Mouse (Mus musculus): ENCODE data around the gene Kcnj3. TPM values are rescaled to one million over a fixed set of nuclear protein-coding genes. Genes with fewer than 3 reads are reported as not detected.

The Kcnj3 gene
- polyA plus RNA-seq, 1 experiment, result 0.31 TPM

DNA sequence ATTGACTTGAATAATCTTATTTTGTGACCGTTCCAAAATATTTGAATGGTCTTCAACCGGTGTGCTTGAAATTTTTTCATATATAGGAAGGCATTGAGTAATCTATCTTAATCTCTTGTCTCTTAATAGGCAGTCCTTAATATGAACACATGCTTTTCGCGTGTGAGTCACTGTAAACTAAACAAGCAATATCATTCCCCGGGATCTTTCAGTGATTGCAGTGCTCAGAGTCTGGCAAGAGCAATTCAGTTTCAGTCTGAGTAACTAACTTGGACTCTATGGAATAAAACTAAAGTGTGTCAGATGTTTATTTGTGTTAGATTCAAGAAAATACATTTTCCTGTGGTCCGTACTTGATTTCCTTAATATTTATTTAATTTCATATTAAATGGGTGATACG, 133.5 kb downstream of the Kcnj3 start:
- no peaks in the 10 kb centered on the region for H3K4me1 ChIP-seq (ENCODE audit: control insufficient read depth, insufficient read depth, low read length)
- no peak overlapping the region for H3K4me3 ChIP-seq (ENCODE audit: insufficient read depth, low read depth, low read length)
- WGBS, result 88% methylated on average over 7 of the region's 7 CpGs
- no peaks in the 10 kb centered on the region for H3K36me3 ChIP-seq (ENCODE audit: control insufficient read depth, insufficient read depth, low read length)
- TF ChIP-seq POLR2A (IDR thresholded peaks at IDR 0.05; ENCODE audit: low read depth, low read length), result no peak
- no peak for TF ChIP-seq CTCF (conservative IDR thresholded peaks at IDR 0.05; ENCODE audit: insufficient read depth, insufficient read length, low read depth, low read length)
- no peak overlapping the region for H3K27ac ChIP-seq (ENCODE audit: insufficient read depth, low read depth, low read length)
- DNase-seq, result no peak
- no peaks in the 10 kb centered on the region for H3K27me3 ChIP-seq (replicated peaks; ENCODE audit: control insufficient read depth, insufficient read depth, low read length)

GRCm38 (mm10) chr2:55571425-55571824, 135.7 kb downstream of the Kcnj3 start:
- Histone ChIP-seq H3K36me3 (ENCODE audit: control insufficient read depth, insufficient read depth, low read length) (no peaks in the 10 kb centered on the region), H3K4me1 (ENCODE audit: control insufficient read depth, insufficient read depth, low read length) (no peaks in the 10 kb centered on the region), H3K4me3 (ENCODE audit: insufficient read depth, low read depth, low read length) (no peak overlapping the region), H3K27me3 (replicated peaks; ENCODE audit: control insufficient read depth, insufficient read depth, low read length) (no peaks in the 10 kb centered on the region), H3K27ac (ENCODE audit: insufficient read depth, low read depth, low read length) (no peak overlapping the region)
- DNase-seq, result no peak
- TF ChIP-seq POLR2A (IDR thresholded peaks at IDR 0.05; ENCODE audit: low read depth, low read length) (no peak), CTCF (conservative IDR thresholded peaks at IDR 0.05; ENCODE audit: insufficient read depth, insufficient read length, low read depth, low read length) (no peak)
- 47% methylated on average over 3 of the region's 3 CpGs for WGBS

GRCm38 (mm10) chr2:55580286-55580685, 144.5 kb downstream of the Kcnj3 start:
- H3K4me1 ChIP-seq (ENCODE audit: control insufficient read depth, insufficient read depth, low read length), result no peaks in the 10 kb centered on the region
- 21% methylated on average over 2 of the region's 2 CpGs for WGBS
- H3K4me3 ChIP-seq (ENCODE audit: insufficient read depth, low read depth, low read length), result no peak overlapping the region
- TF ChIP-seq POLR2A (IDR thresholded peaks at IDR 0.05; ENCODE audit: low read depth, low read length) (no peak), CTCF (conservative IDR thresholded peaks at IDR 0.05; ENCODE audit: insufficient read depth, insufficient read length, low read depth, low read length) (no peak)
- no peaks in the 10 kb centered on the region for H3K36me3 ChIP-seq (ENCODE audit: control insufficient read depth, insufficient read depth, low read length)
- peak; percentile 82 for DNase-seq
- H3K27ac ChIP-seq (ENCODE audit: insufficient read depth, low read depth, low read length), result no peak overlapping the region
- H3K27me3 ChIP-seq (replicated peaks; ENCODE audit: control insufficient read depth, insufficient read depth, low read length), result no peaks in the 10 kb centered on the region; the same call in 1 of the 2 replicates

DNA sequence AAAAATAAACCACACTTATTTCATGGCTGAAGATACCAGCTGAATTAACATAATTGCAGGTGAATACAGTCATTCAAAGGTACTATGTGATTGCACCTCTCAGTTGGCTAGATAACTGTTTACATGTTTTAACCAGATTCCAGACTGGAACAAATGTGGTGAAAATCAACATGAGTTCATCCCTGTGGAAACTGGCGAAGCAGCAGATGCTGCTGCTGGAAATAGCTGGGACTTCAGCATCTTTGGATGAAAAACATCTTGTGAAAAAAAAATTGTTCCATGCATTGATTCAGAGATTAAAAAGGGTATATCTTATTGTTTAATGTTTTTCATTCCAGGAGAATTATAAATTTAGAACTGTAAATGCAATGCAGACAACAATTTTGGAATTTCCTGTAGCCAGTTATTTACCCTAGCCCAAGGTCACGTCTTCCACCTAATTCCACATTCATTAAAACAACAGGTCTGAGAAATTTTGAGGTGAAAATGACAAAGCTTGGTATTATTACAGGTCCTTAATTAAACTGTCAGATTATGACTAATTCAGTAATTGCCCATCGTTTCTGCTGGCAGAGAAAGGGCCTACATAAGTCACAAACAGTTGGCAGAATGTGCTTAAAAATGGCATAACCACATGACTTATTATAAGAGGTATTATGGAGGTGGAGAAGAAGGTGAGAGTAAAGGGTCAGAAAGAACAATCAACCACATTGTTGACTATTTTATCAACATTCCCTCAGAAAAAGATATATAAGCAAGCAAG, 155.6 kb downstream of the Kcnj3 start:
- no peak for DNase-seq
- 61% methylated on average over 3 of the region's 3 CpGs for WGBS
- no peak overlapping the region for H3K4me3 ChIP-seq (ENCODE audit: insufficient read depth, low read depth, low read length)

More for the DNA sequence above, 155.6 kb downstream of the Kcnj3 start:
- no peak overlapping the region for H3K27ac ChIP-seq (ENCODE audit: insufficient read depth, low read depth, low read length)
- H3K4me1 ChIP-seq (ENCODE audit: control insufficient read depth, insufficient read depth, low read length), result no peaks in the 10 kb centered on the region
- no peaks in the 10 kb centered on the region for H3K27me3 ChIP-seq (replicated peaks; ENCODE audit: control insufficient read depth, insufficient read depth, low read length)
- TF ChIP-seq CTCF (conservative IDR thresholded peaks at IDR 0.05; ENCODE audit: insufficient read depth, insufficient read length, low read depth, low read length), result no peak
- H3K36me3 ChIP-seq (ENCODE audit: control insufficient read depth, insufficient read depth, low read length), result no peaks in the 10 kb centered on the region

All from kidney, adult 2 months (tissue).